Mouse (Mus musculus): ENCODE measurements around the gene Gm4792. TPM values are rescaled to one million over a fixed set of nuclear protein-coding genes. Genes with fewer than 3 reads are reported as not detected.

Gene Gm4792
- total RNA-seq, 2 experiments from 2014 or later: not detected

- intact Hi-C loops (cut with DNase I): no loop called here
- DNase-seq: no peak
These were observed 5.7 kb upstream of the Gm4792 start for GRCm38 (mm10) chr10:94304064-94304657.

GRCm38 (mm10) chr10:94299301-94299700 lies 798 bp upstream of the Gm4792 start:
- DNase-seq: no peak
- intact Hi-C loops (cut with DNase I): no loop called here

GRCm38 (mm10) chr10:94295923-94296605 lies 2.4 kb downstream of the Gm4792 start:
- DNase-seq: no peak
- intact Hi-C loops (cut with DNase I): no loop called here

- DNase-seq: no peak
- intact Hi-C loops (cut with DNase I): no loop called here
These were observed 3.4 kb downstream of the Gm4792 start for GRCm38 (mm10) chr10:94294933-94295750.

GRCm38 (mm10) chr10:94294437-94294836 lies 4.1 kb downstream of the Gm4792 start:
- DNase-seq: no peak
- intact Hi-C loops (cut with DNase I): no loop called here

GRCm38 (mm10) chr10:94282797-94283196 lies 15.7 kb downstream of the Gm4792 start:
- intact Hi-C loops (cut with DNase I): no loop called here
- DNase-seq: no peak

GRCm38 (mm10) chr10:94282179-94282578 lies 16.3 kb downstream of the Gm4792 start:
- DNase-seq: no peak
- intact Hi-C loops (cut with DNase I): no loop called here

- intact Hi-C loops (cut with DNase I): no loop called here
- DNase-seq: no peak
These were observed 22.0 kb downstream of the Gm4792 start for GRCm38 (mm10) chr10:94276511-94276910.

GRCm38 (mm10) chr10:94275321-94275720 lies 23.2 kb downstream of the Gm4792 start:
- intact Hi-C loops (cut with DNase I): no loop called here
- no peak for DNase-seq

GRCm38 (mm10) chr10:94265656-94266542 lies 32.6 kb downstream of the Gm4792 start:
- no peak for DNase-seq
- intact Hi-C loops (cut with DNase I): no loop called here

- no peak for DNase-seq
- intact Hi-C loops (cut with DNase I): no loop called here
These were observed 35.3 kb downstream of the Gm4792 start for GRCm38 (mm10) chr10:94263211-94263610.

- intact Hi-C loops (cut with DNase I): no loop called here
- DNase-seq: no peak
These were observed 35.9 kb downstream of the Gm4792 start for GRCm38 (mm10) chr10:94262646-94263045.

GRCm38 (mm10) chr10:94260544-94260943 lies 38.0 kb downstream of the Gm4792 start:
- DNase-seq: no peak
- intact Hi-C loops (cut with DNase I): no loop called here

GRCm38 (mm10) chr10:94256518-94256917 lies 42.0 kb downstream of the Gm4792 start:
- intact Hi-C loops (cut with DNase I): no loop called here
- no peak for DNase-seq

GRCm38 (mm10) chr10:94255744-94256143 lies 42.8 kb downstream of the Gm4792 start:
- DNase-seq: no peak
- intact Hi-C loops (cut with DNase I): no loop called here

- DNase-seq: no peak
- intact Hi-C loops (cut with DNase I): no loop called here
These were observed 43.7 kb downstream of the Gm4792 start for GRCm38 (mm10) chr10:94254766-94255165.

- DNase-seq: no peak
- intact Hi-C loops (cut with DNase I): no loop called here
These were observed 45.2 kb downstream of the Gm4792 start for GRCm38 (mm10) chr10:94253260-94253807.

GRCm38 (mm10) chr10:94249575-94250456 lies 48.7 kb downstream of the Gm4792 start:
- peak; percentile 30 to 37 for DNase-seq
- intact Hi-C loops (cut with DNase I): no loop called here

- DNase-seq: no peak
- intact Hi-C loops (cut with DNase I): no loop called here
These were observed 50.7 kb downstream of the Gm4792 start for GRCm38 (mm10) chr10:94247748-94248349.
